Mouse (Mus musculus): Measurements from ENCODE around the gene Cd68. TPM values are rescaled to one million over a fixed set of nuclear protein-coding genes. Genes with fewer than 3 reads are reported as not detected.
"Not testable (repeated sequence)": the region's sequence is repeated elsewhere in the genome, so short reads cannot be mapped to it uniquely, and the experiment has no call there.

Cd68 gene
- polyA plus RNA-seq, 1 experiment from 2014 or later = 15.0 TPM

DNA sequence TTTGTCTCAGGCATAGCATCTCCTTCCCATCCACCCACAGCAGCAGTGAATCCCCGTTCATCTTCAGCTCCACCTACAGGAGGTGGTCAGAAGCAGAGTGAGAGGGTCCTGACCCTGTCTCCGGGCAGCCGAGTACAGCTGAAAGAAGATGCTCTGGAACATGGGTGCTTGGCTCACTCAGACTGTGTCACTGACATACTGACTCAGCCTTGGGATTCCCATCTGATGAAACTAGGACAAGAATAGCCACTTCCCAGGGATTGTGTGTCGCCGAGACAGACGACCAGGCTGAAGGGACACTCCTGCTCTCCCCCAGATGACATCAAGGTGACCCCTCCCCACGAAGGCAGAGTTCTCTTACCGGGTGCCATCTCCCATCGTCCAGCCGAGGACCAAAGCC is 49.2 kb downstream of the Cd68 start:
- Histone ChIP-seq H3K36me3 (no peaks in the 10 kb centered on the region), H3K9me3 (replicated peaks) (no peaks in the 10 kb centered on the region), H3K4me3 (peak overlapping the region; percentile 6; the same call in 1 of the 2 replicates), H3K27me3 (replicated peaks) (peaks cover 30% of the 10 kb centered on the region), H3K4me2 (peak overlapping the region; percentile 43), H3K4me1 (peaks cover 62% of the 10 kb centered on the region), H3K9ac (0 out of 2 replicates have a peak overlapping the region, but pooled peaks have one; percentile 22), H3K27ac (no peak overlapping the region)
- 43% methylated on average over 10 of the region's 10 CpGs for WGBS (ENCODE audit: insufficient replicate concordance)
- no peak for ATAC-seq

DNA sequence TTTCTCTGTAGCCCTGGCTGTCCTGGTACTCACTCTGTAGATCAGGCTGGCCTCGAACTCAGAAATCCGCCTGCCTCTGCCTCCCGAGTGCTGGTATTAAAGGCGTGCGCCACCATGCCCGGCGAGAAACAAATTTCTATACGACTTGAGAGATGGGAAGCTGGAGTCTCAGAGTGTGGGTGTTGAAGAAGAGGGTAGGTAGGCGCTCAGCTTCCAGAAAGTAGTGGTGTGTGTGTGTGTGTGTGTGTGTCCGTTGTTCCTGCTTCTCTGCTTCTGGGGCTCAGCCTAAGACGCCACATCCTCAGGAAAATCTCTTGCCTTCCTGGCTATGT is 51.7 kb downstream of the Cd68 start:
- H3K9me3 ChIP-seq (replicated peaks); ATAC-seq; H3K27ac ChIP-seq; H3K36me3 ChIP-seq: not testable (repeated sequence)
- Histone ChIP-seq H3K4me3 (peak overlapping the region; percentile 57), H3K27me3 (replicated peaks) (peaks cover 30% of the 10 kb centered on the region), H3K4me2 (peak overlapping the region; percentile 85), H3K9ac (peak overlapping the region; percentile 1), H3K4me1 (peaks cover 59% of the 10 kb centered on the region)
- WGBS (ENCODE audit: insufficient replicate concordance) = 38% methylated on average over 11 of the region's 11 CpGs

MicroRNAs encoded within 50 kb of the gene (microRNA counts, 519-probe panel; counts per million panel counts)
- microRNA mmu-miR-1934 (582 counts per million, percentile 70 among the panel's probes with 10 or more counts), microRNA mmu-miR-467f (582 counts per million, percentile 70 among the panel's probes with 10 or more counts)

Small RNAs within 50 kb of the gene (microRNA-seq; reads per million reads assigned to microRNA genes)
- gene Mir1934 (14.8 reads per million, percentile 27 among the genes with 10 or more reads in this experiment), gene Mir467f (not detected)

Other genes with a start within 250 kb of the Cd68 start
- gene Dnah2, start 117.0 kb downstream of the Cd68 start, polyA plus RNA-seq (2016; fragmentation: Nextera tagmentation; extraction: Ambion mirVana) = 0.06 and 0.17 TPM in 2 replicates
- gene Efnb3, start 105.9 kb downstream of the Cd68 start, polyA plus RNA-seq (2016; fragmentation: Nextera tagmentation; extraction: Ambion mirVana) = 1.7 and 2.3 TPM in 2 replicates
- gene Wrap53, start 85.9 kb downstream of the Cd68 start, polyA plus RNA-seq (2016; fragmentation: Nextera tagmentation; extraction: Ambion mirVana) = 24.3 and 27.1 TPM in 2 replicates
- 110 TPM in 2 replicates for gene Trp53, start 85.8 kb downstream of the Cd68 start, polyA plus RNA-seq (2016; fragmentation: Nextera tagmentation; extraction: Ambion mirVana)
- gene Atp1b2, start 60.2 kb downstream of the Cd68 start, polyA plus RNA-seq (2016; fragmentation: Nextera tagmentation; extraction: Ambion mirVana) = 38.3 and 39.8 TPM in 2 replicates
- gene Shbg, start 48.2 kb downstream of the Cd68 start, polyA plus RNA-seq (2016; fragmentation: Nextera tagmentation; extraction: Ambion mirVana) = 33.0 and 34.9 TPM in 2 replicates
- gene Sat2, start 44.1 kb downstream of the Cd68 start, polyA plus RNA-seq (2016; fragmentation: Nextera tagmentation; extraction: Ambion mirVana) = 11.5 and 12.4 TPM in 2 replicates
- gene Fxr2, start 33.2 kb downstream of the Cd68 start, polyA plus RNA-seq (2016; fragmentation: Nextera tagmentation; extraction: Ambion mirVana) = 22.5 and 23.4 TPM in 2 replicates
- not detected in 2 replicates for gene Sox15, start 10.8 kb downstream of the Cd68 start, polyA plus RNA-seq (2016; fragmentation: Nextera tagmentation; extraction: Ambion mirVana)
- 38.2 and 39.4 TPM in 2 replicates for gene Mpdu1, start 3.5 kb downstream of the Cd68 start, polyA plus RNA-seq (2016; fragmentation: Nextera tagmentation; extraction: Ambion mirVana)
- gene Eif4a1, start 6.3 kb upstream of the Cd68 start, polyA plus RNA-seq (2016; fragmentation: Nextera tagmentation; extraction: Ambion mirVana) = 393 and 408 TPM in 2 replicates
- 53.8 and 56.2 TPM in 2 replicates for gene Senp3, start 15.9 kb upstream of the Cd68 start, polyA plus RNA-seq (2016; fragmentation: Nextera tagmentation; extraction: Ambion mirVana)
- gene Tnfsf13, start 19.6 kb upstream of the Cd68 start, polyA plus RNA-seq (2016; fragmentation: Nextera tagmentation; extraction: Ambion mirVana) = 0.14 and 0.23 TPM in 2 replicates
- 3.3 and 3.6 TPM in 2 replicates for gene Tnfsf12, start 29.7 kb upstream of the Cd68 start, polyA plus RNA-seq (2016; fragmentation: Nextera tagmentation; extraction: Ambion mirVana)
- 0.72 and 0.98 TPM in 2 replicates for gene Tnfsfm13, start 29.9 kb upstream of the Cd68 start, polyA plus RNA-seq (2016; fragmentation: Nextera tagmentation; extraction: Ambion mirVana)
- gene Polr2a, start 92.5 kb upstream of the Cd68 start, polyA plus RNA-seq (2016; fragmentation: Nextera tagmentation; extraction: Ambion mirVana) = 17.4 and 20.2 TPM in 2 replicates
- not detected in 2 replicates for gene Slc35g3, start 95.8 kb upstream of the Cd68 start, polyA plus RNA-seq (2016; fragmentation: Nextera tagmentation; extraction: Ambion mirVana)
- 0.43 and 0.70 TPM in 2 replicates for gene Zbtb4, start 99.8 kb upstream of the Cd68 start, polyA plus RNA-seq (2016; fragmentation: Nextera tagmentation; extraction: Ambion mirVana)
- gene Chrnb1, start 129.8 kb upstream of the Cd68 start, polyA plus RNA-seq (2016; fragmentation: Nextera tagmentation; extraction: Ambion mirVana) = 0.63 and 0.64 TPM in 2 replicates
- 0.45 and 0.48 TPM in 2 replicates for gene Fgf11, start 135.7 kb upstream of the Cd68 start, polyA plus RNA-seq (2016; fragmentation: Nextera tagmentation; extraction: Ambion mirVana)
- gene Tmem102, start 139.5 kb upstream of the Cd68 start, polyA plus RNA-seq (2016; fragmentation: Nextera tagmentation; extraction: Ambion mirVana) = 0.59 and 0.72 TPM in 2 replicates
- gene Gm39566, start 149.1 kb upstream of the Cd68 start, polyA plus RNA-seq (2016; fragmentation: Nextera tagmentation; extraction: Ambion mirVana) = not detected in 2 replicates
- not detected in 2 replicates for gene Spem2, start 152.3 kb upstream of the Cd68 start, polyA plus RNA-seq (2016; fragmentation: Nextera tagmentation; extraction: Ambion mirVana)
- not detected in 2 replicates for gene Spem1, start 156.0 kb upstream of the Cd68 start, polyA plus RNA-seq (2016; fragmentation: Nextera tagmentation; extraction: Ambion mirVana)
- 1.3 and 1.4 TPM in 2 replicates for gene Nlgn2, start 171.6 kb upstream of the Cd68 start, polyA plus RNA-seq (2016; fragmentation: Nextera tagmentation; extraction: Ambion mirVana)
- 330 and 338 TPM in 2 replicates for gene Tmem256, start 172.4 kb upstream of the Cd68 start, polyA plus RNA-seq (2016; fragmentation: Nextera tagmentation; extraction: Ambion mirVana)
- gene Plscr3, start 180.2 kb upstream of the Cd68 start, polyA plus RNA-seq (2016; fragmentation: Nextera tagmentation; extraction: Ambion mirVana) = 37.0 and 37.7 TPM in 2 replicates
- 1.2 and 1.4 TPM in 2 replicates for gene Tnk1, start 192.6 kb upstream of the Cd68 start, polyA plus RNA-seq (2016; fragmentation: Nextera tagmentation; extraction: Ambion mirVana)
- gene Tmem95, start 211.9 kb upstream of the Cd68 start, polyA plus RNA-seq (2016; fragmentation: Nextera tagmentation; extraction: Ambion mirVana) = not detected in 2 replicates
- gene Kctd11, start 215.3 kb upstream of the Cd68 start, polyA plus RNA-seq (2016; fragmentation: Nextera tagmentation; extraction: Ambion mirVana) = 1.3 TPM in 2 replicates
- 7.6 and 8.1 TPM in 2 replicates for gene Acap1, start 229.4 kb upstream of the Cd68 start, polyA plus RNA-seq (2016; fragmentation: Nextera tagmentation; extraction: Ambion mirVana)
- gene 2810408A11Rik, start 234.8 kb upstream of the Cd68 start, polyA plus RNA-seq (2016; fragmentation: Nextera tagmentation; extraction: Ambion mirVana) = 2.3 TPM in 2 replicates
- 4.5 and 5.7 TPM in 2 replicates for gene Neurl4, start 234.9 kb upstream of the Cd68 start, polyA plus RNA-seq (2016; fragmentation: Nextera tagmentation; extraction: Ambion mirVana)
- gene Gps2, start 247.7 kb upstream of the Cd68 start, polyA plus RNA-seq (2016; fragmentation: Nextera tagmentation; extraction: Ambion mirVana) = 125 TPM in 2 replicates

Measured in liver, embryonic 12.5 days (tissue).